Mouse (Mus musculus): Measurements from ENCODE around the gene Ptprd.

- TF ChIP-seq EP300 (optimal IDR thresholded peaks at IDR 0.05), result no peak
- TF ChIP-seq CTCF (IDR thresholded peaks at IDR 0.05; ENCODE audit: low read depth), result no peak
Observed at GRCm38 (mm10) chr4:76846265-76846664, 1365.5 kb downstream of the Ptprd start.

Measured in stomach, postnatal 0 days (tissue).